Mouse (Mus musculus): ENCODE data around the gene Krt20. TPM values are rescaled to one million over a fixed set of nuclear protein-coding genes. Genes with fewer than 3 reads are reported as not detected.
A peak's percentile ranks its signal among the peaks of the same experiment; 100 is the strongest.

Krt20 gene
- polyA plus RNA-seq, 1 experiment from 2014 or later: 0.48 TPM

DNA sequence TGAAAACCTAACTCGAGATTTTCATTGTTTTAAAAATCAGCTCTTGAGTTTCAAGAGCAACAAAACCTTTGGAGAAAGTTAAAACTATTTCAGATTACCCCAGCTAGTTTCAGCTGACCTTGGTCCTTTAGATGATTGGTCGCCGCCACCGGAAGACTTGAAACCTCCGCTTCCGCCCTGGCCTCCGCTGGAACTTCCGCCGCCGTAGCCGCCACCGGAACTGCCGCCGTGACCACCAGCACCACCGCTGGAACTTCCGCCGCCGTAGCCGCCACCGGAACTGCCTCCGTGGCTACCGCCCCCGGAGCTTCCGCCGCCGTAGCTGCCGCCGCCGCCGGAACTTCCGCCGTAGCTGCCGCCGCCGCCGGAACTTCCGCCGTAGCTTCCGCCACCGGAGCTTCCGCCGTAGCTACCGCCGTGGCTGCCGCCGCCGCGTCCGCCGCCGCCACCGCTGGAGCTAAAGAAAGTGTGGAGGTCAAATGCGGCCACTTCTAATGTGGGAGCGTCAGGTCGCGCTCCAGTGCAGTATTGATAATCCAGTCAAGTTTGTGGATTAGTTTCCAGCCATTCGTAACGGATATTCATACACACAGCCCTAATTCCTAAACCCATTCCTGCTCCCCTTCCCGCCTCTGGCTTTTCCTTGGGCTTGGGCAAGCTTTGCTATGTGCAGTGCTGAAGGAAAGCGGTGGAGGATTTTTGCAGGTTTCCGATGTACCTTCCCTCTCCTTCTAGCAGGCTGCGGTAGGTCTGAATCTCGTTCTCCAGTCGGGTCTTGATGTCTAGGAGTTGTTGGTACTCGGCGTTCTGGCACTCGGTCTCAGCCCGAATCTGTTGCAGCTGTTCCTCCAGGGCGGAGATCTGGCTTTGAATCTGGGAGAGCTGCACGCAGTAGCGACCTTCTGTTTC is 51.9 kb downstream of the Krt20 start:
- Histone ChIP-seq H3K9ac (ENCODE audit: low read depth, low read length) (peak overlapping the region; percentile 56), H3K4me3 (ENCODE audit: low read depth, low read length) (peak overlapping the region; percentile 38), H3K9me3 (ENCODE audit: control insufficient read depth, low read length) (no peaks in the 10 kb centered on the region), H3K27me3 (ENCODE audit: control insufficient read depth, insufficient read depth, low read length) (no peaks in the 10 kb centered on the region), H3K36me3 (ENCODE audit: control insufficient read depth, insufficient read depth, low read length) (no peaks in the 10 kb centered on the region), H3K27ac (ENCODE audit: low read depth, low read length) (peak overlapping the region; percentile 79), H3K4me1 (replicated peaks; ENCODE audit: control insufficient read depth, insufficient read depth, low read length) (no peaks in the 10 kb centered on the region), H3K4me2 (replicated peaks; ENCODE audit: low read depth, low read length) (peak overlapping the region; percentile 57)
- ATAC-seq (ENCODE audit: low FRiP score): peak; percentile 73
- 3% methylated on average over 70 of the region's 71 CpGs for WGBS
- peak; percentile 88 for DNase-seq (ENCODE audit: low spot score)

DNA sequence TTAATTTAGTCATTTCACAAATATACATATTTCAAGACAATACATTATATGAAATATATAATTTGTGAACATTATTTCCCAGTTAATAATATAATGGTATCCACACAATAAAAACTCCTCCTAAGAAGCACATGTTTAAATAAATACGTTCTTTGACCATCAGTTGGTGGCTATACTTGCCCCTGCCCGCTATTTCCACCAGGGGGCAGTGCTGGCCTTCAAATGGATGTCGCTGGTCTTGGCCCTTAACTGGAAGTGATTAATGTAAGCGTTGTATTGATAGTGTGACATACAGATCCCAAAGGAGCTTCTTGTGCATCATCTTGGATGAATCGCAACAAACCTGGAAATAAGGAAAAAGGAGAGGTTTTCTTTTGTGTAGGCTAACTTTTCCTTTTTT is 58.4 kb downstream of the Krt20 start:
- H3K9me3 ChIP-seq (ENCODE audit: control insufficient read depth, low read length): no peaks in the 10 kb centered on the region
- H3K36me3 ChIP-seq (ENCODE audit: control insufficient read depth, insufficient read depth, low read length): no peaks in the 10 kb centered on the region
- H3K9ac ChIP-seq (ENCODE audit: low read depth, low read length): no peak overlapping the region
- no peak overlapping the region for H3K27ac ChIP-seq (ENCODE audit: low read depth, low read length)
- WGBS: 25% methylated on average over 5 of the region's 5 CpGs
- ATAC-seq (ENCODE audit: low FRiP score): no peak
- no peaks in the 10 kb centered on the region for H3K4me1 ChIP-seq (replicated peaks; ENCODE audit: control insufficient read depth, insufficient read depth, low read length)
- H3K27me3 ChIP-seq (ENCODE audit: control insufficient read depth, insufficient read depth, low read length): no peaks in the 10 kb centered on the region
- H3K4me3 ChIP-seq (ENCODE audit: low read depth, low read length): no peak overlapping the region
- peak; percentile 86 for DNase-seq (ENCODE audit: low spot score)
- H3K4me2 ChIP-seq (replicated peaks; ENCODE audit: low read depth, low read length): no peak overlapping the region

Other genes with a start within 250 kb of the Krt20 start
- gene Smarce1, start 207.1 kb downstream of the Krt20 start, polyA plus RNA-seq (2014; fragmentation: Nextera tagmentation; extraction: Ambion mirVana): 217 and 219 TPM in 2 replicates
- gene Krt222, start 194.1 kb downstream of the Krt20 start, polyA plus RNA-seq (2014; fragmentation: Nextera tagmentation; extraction: Ambion mirVana): 0.67 and 0.80 TPM in 2 replicates
- gene Krt24, start 152.9 kb downstream of the Krt20 start, polyA plus RNA-seq (2014; fragmentation: Nextera tagmentation; extraction: Ambion mirVana): 0.10 TPM in 1 of 2 replicates, not detected in the other
- not detected in 2 replicates for gene Krt25, start 115.2 kb downstream of the Krt20 start, polyA plus RNA-seq (2014; fragmentation: Nextera tagmentation; extraction: Ambion mirVana)
- 0.12 and 0.24 TPM in 2 replicates for gene Krt26, start 100.2 kb downstream of the Krt20 start, polyA plus RNA-seq (2014; fragmentation: Nextera tagmentation; extraction: Ambion mirVana)
- gene Krt27, start 87.0 kb downstream of the Krt20 start, polyA plus RNA-seq (2014; fragmentation: Nextera tagmentation; extraction: Ambion mirVana): not detected in 2 replicates
- gene Krt28, start 63.2 kb downstream of the Krt20 start, polyA plus RNA-seq (2014; fragmentation: Nextera tagmentation; extraction: Ambion mirVana): 0.39 and 0.60 TPM in 2 replicates
- gene Krt10, start 48.8 kb downstream of the Krt20 start, polyA plus RNA-seq (2014; fragmentation: Nextera tagmentation; extraction: Ambion mirVana): 27.8 and 35.1 TPM in 2 replicates
- not detected in 2 replicates for gene Krt12, start 15.9 kb downstream of the Krt20 start, polyA plus RNA-seq (2014; fragmentation: Nextera tagmentation; extraction: Ambion mirVana)
- not detected in 2 replicates for gene Krt23, start 55.0 kb upstream of the Krt20 start, polyA plus RNA-seq (2014; fragmentation: Nextera tagmentation; extraction: Ambion mirVana)
- gene Krt39, start 83.2 kb upstream of the Krt20 start, polyA plus RNA-seq (2014; fragmentation: Nextera tagmentation; extraction: Ambion mirVana): not detected in 2 replicates
- gene Krt40, start 105.0 kb upstream of the Krt20 start, polyA plus RNA-seq (2014; fragmentation: Nextera tagmentation; extraction: Ambion mirVana): not detected in 2 replicates
- gene Krtap3-3, start 112.7 kb upstream of the Krt20 start, polyA plus RNA-seq (2014; fragmentation: Nextera tagmentation; extraction: Ambion mirVana): not detected in 2 replicates
- not detected in 2 replicates for gene Krtap3-2, start 118.7 kb upstream of the Krt20 start, polyA plus RNA-seq (2014; fragmentation: Nextera tagmentation; extraction: Ambion mirVana)
- gene Gm11939, start 121.3 kb upstream of the Krt20 start, polyA plus RNA-seq (2014; fragmentation: Nextera tagmentation; extraction: Ambion mirVana): not detected in 2 replicates
- gene Krtap3-1, start 128.5 kb upstream of the Krt20 start, polyA plus RNA-seq (2014; fragmentation: Nextera tagmentation; extraction: Ambion mirVana): not detected in 2 replicates
- gene Krtap1-5, start 142.9 kb upstream of the Krt20 start, polyA plus RNA-seq (2014; fragmentation: Nextera tagmentation; extraction: Ambion mirVana): not detected in 2 replicates
- gene Krtap1-4, start 145.5 kb upstream of the Krt20 start, polyA plus RNA-seq (2014; fragmentation: Nextera tagmentation; extraction: Ambion mirVana): not detected in 2 replicates
- gene Krtap1-3, start 153.2 kb upstream of the Krt20 start, polyA plus RNA-seq (2014; fragmentation: Nextera tagmentation; extraction: Ambion mirVana): not detected in 2 replicates
- gene Krtap9-3, start 160.0 kb upstream of the Krt20 start, polyA plus RNA-seq (2014; fragmentation: Nextera tagmentation; extraction: Ambion mirVana): not detected in 2 replicates
- not detected in 2 replicates for gene Gm11938, start 165.2 kb upstream of the Krt20 start, polyA plus RNA-seq (2014; fragmentation: Nextera tagmentation; extraction: Ambion mirVana)
- gene Gm11937, start 172.0 kb upstream of the Krt20 start, polyA plus RNA-seq (2014; fragmentation: Nextera tagmentation; extraction: Ambion mirVana): not detected in 2 replicates
- not detected in 2 replicates for gene Krtap2-4, start 176.7 kb upstream of the Krt20 start, polyA plus RNA-seq (2014; fragmentation: Nextera tagmentation; extraction: Ambion mirVana)
- gene Gm11562, start 182.3 kb upstream of the Krt20 start, polyA plus RNA-seq (2014; fragmentation: Nextera tagmentation; extraction: Ambion mirVana): not detected in 2 replicates
- gene Krtap4-1, start 190.1 kb upstream of the Krt20 start, polyA plus RNA-seq (2014; fragmentation: Nextera tagmentation; extraction: Ambion mirVana): not detected in 2 replicates
- not detected in 2 replicates for gene Krtap4-2, start 196.9 kb upstream of the Krt20 start, polyA plus RNA-seq (2014; fragmentation: Nextera tagmentation; extraction: Ambion mirVana)
- gene Krtap4-7, start 205.9 kb upstream of the Krt20 start, polyA plus RNA-seq (2014; fragmentation: Nextera tagmentation; extraction: Ambion mirVana): not detected in 2 replicates
- not detected in 2 replicates for gene Gm11555, start 212.1 kb upstream of the Krt20 start, polyA plus RNA-seq (2014; fragmentation: Nextera tagmentation; extraction: Ambion mirVana)
- not detected in 2 replicates for gene Gm11563, start 220.8 kb upstream of the Krt20 start, polyA plus RNA-seq (2014; fragmentation: Nextera tagmentation; extraction: Ambion mirVana)
- not detected in 2 replicates for gene Krtap4-6, start 227.8 kb upstream of the Krt20 start, polyA plus RNA-seq (2014; fragmentation: Nextera tagmentation; extraction: Ambion mirVana)